Mouse (Mus musculus): ENCODE measurements at regions not wholly inside any gene's neighbourhood (a gene's known extent, or its start where the extent isn't known, plus 50 kb on each side); places are given as distances from the start of the nearest gene placed in this dataset.

GRCm38 (mm10) chr13:107857043-107857755 lies 187.0 kb upstream of the Smim15 start:
- TF ChIP-seq EP300 (IDR thresholded peaks at IDR 0.05; ENCODE audit: low read depth), result no peak
- TF ChIP-seq CTCF (IDR thresholded peaks at IDR 0.05; ENCODE audit: low read depth), result no peak
